Comparison of ENCODE assay signal across 10 mouse cellular contexts in genomic region chr10:99269704-99270103, GRCm38 (mm10). TPM values are rescaled to one million over a fixed set of nuclear protein-coding genes. Genes with fewer than 3 reads are reported as not detected.
DNase-seq lines count a peak whose midpoint lies in the region; ATAC-seq and TF ChIP-seq lines count a peak whose summit lies in the region.
"Had no signal": no experiment of that assay in that cellular context is flagged by ENCODE, and none has a peak within 500 bp of the region (broad histone marks: within the 10 kb centered on the region; RNA-seq: fewer than 3 reads in every experiment).

No protein-coding gene starts in this region.

- TF ChIP-seq POLR2A in heart, adult 2 months (IDR thresholded peaks at IDR 0.05; ENCODE audit: insufficient read depth, low read depth, low read length): no peak

- intact Hi-C loops in heart, adult 2 months (cut with DNase I): loop anchor here (2.0 to 10.0 kb wide), 4 partner anchors 139 to 885 kb away; no protein-coding TSS in a partner anchor
- intact Hi-C loops in left cerebral cortex, postnatal 10 days (cut with DNase I): no loop called here

- no peak overlapping the region for H3K9ac ChIP-seq in heart, adult 2 months (ENCODE audit: low read depth, low read length)
- H3K9ac ChIP-seq in lung, embryonic 15.5 days: no peak overlapping the region
- no peak overlapping the region for H3K9ac ChIP-seq in forebrain, embryonic 15.5 days (replicated peaks)
- H3K9ac ChIP-seq in neural tube, embryonic 12.5 days: no peak overlapping the region
- H3K9ac ChIP-seq: lung, embryonic 14.5 days had no signal

- 0 out of 2 replicates have a peak, but pooled peaks cover 1% of the 10 kb centered on the region for H3K79me2 ChIP-seq in heart, adult 2 months (replicated peaks; ENCODE audit: control insufficient read depth, insufficient read depth, low read length)

- peaks cover 16% of the 10 kb centered on the region for H3K36me3 ChIP-seq in heart, adult 2 months (ENCODE audit: control insufficient read depth, insufficient read depth, low read length)
- H3K36me3 ChIP-seq in lung, embryonic 15.5 days: no peaks in the 10 kb centered on the region; the same call in 1 of the 2 replicates
- no peaks in the 10 kb centered on the region for H3K36me3 ChIP-seq in forebrain, embryonic 15.5 days
- no peaks in the 10 kb centered on the region for H3K36me3 ChIP-seq in neural tube, embryonic 12.5 days

- H3K27ac ChIP-seq in heart, adult 2 months: peak overlapping the region; percentile 50
- H3K27ac ChIP-seq in lung, embryonic 15.5 days: peak overlapping the region; percentile 80
- H3K27ac ChIP-seq in forebrain, embryonic 15.5 days (replicated peaks): peak overlapping the region; percentile 59; the same call in 1 of the 2 replicates
- H3K27ac ChIP-seq in neural tube, embryonic 12.5 days: no peak overlapping the region; the same call in 1 of the 2 replicates

- TF ChIP-seq CTCF in heart, adult 2 months (IDR thresholded peaks at IDR 0.05): no peak

- no peaks in the 10 kb centered on the region for H3K9me3 ChIP-seq in lung, embryonic 15.5 days
- no peaks in the 10 kb centered on the region for H3K9me3 ChIP-seq in forebrain, embryonic 15.5 days
- no peaks in the 10 kb centered on the region for H3K9me3 ChIP-seq in neural tube, embryonic 12.5 days

- no peak for TF ChIP-seq EP300 in heart, adult 2 months (IDR thresholded peaks at IDR 0.05; ENCODE audit: insufficient read depth, low read depth, low read length)

- H3K4me2 ChIP-seq in lung, embryonic 15.5 days: no peak overlapping the region
- H3K4me2 ChIP-seq in forebrain, embryonic 15.5 days (replicated peaks): no peak overlapping the region
- H3K4me2 ChIP-seq in neural tube, embryonic 12.5 days (replicated peaks): peak overlapping the region; percentile 42; the same call in 1 of the 2 replicates

- ATAC-seq in lung, embryonic 15.5 days (ENCODE audit: borderline replicate concordance, extremely low read depth, low FRiP score, low TSS enrichment): no peak
- ATAC-seq in forebrain, embryonic 15.5 days (replicated peaks): no peak
- ATAC-seq in neural tube, embryonic 12.5 days (ENCODE audit: low FRiP score, low read depth): no peak

- DNase-seq in heart, adult 2 months: no peak
- no peak for DNase-seq in heart, adult 8-10 months (ENCODE audit: low spot score)
- DNase-seq in lung, postnatal 10 days: no peak
- no peak for DNase-seq in gastrocnemius, postnatal 4 days (ENCODE audit: low spot score in 2 of 2)
- no peak for DNase-seq in left cerebral cortex, postnatal 10 days (ENCODE audit: extremely low spot score in 1 of 2, low spot score in 2 of 2)
- DNase-seq: thymus, postnatal 14 days had no signal

- H3K4me1 ChIP-seq in heart, adult 2 months (ENCODE audit: control insufficient read depth, insufficient read depth, low read length): peaks cover 16% of the 10 kb centered on the region
- H3K4me1 ChIP-seq in lung, embryonic 15.5 days: peaks cover 54% of the 10 kb centered on the region
- peaks cover 35% of the 10 kb centered on the region for H3K4me1 ChIP-seq in forebrain, embryonic 15.5 days
- peaks cover 37% of the 10 kb centered on the region for H3K4me1 ChIP-seq in neural tube, embryonic 12.5 days

- no peaks in the 10 kb centered on the region for H3K27me3 ChIP-seq in heart, adult 2 months (ENCODE audit: control insufficient read depth, insufficient read depth, low read length)
- no peaks in the 10 kb centered on the region for H3K27me3 ChIP-seq in lung, embryonic 15.5 days
- peaks cover 7% of the 10 kb centered on the region; the same call in 1 of the 2 replicates for H3K27me3 ChIP-seq in forebrain, embryonic 15.5 days
- H3K27me3 ChIP-seq in neural tube, embryonic 12.5 days (replicated peaks): no peaks in the 10 kb centered on the region

- H3K4me3 ChIP-seq in heart, adult 2 months: no peak overlapping the region
- no peak overlapping the region for H3K4me3 ChIP-seq in lung, embryonic 15.5 days
- H3K4me3 ChIP-seq in forebrain, embryonic 15.5 days: no peak overlapping the region
- H3K4me3 ChIP-seq in neural tube, embryonic 12.5 days: no peak overlapping the region

- 56% methylated on average over 6 of the region's 6 CpGs for WGBS in heart, adult 2 months
- WGBS in lung, embryonic 15.5 days: 63% methylated on average over 6 of the region's 6 CpGs
- 43% methylated on average over 6 of the region's 6 CpGs for WGBS in forebrain, embryonic 15.5 days
- WGBS in neural tube, embryonic 12.5 days: 35% methylated on average over 6 of the region's 6 CpGs

RNA-seq across cellular contexts. Expression of gene Dusp6, which starts 6.7 kb away (rescaled TPM):
- total RNA-seq in heart, adult 2 months (2021): 10 to 100 TPM; 15.8 to 21.4 TPM
- 24.8 and 25.6 TPM in 2 replicates for polyA plus RNA-seq in heart, adult 2 months (2012; rRNA removed)
- 10 to 100 TPM; 12.9 to 18.7 (median 15.2) TPM for total RNA-seq in heart, adult 8-10 months (2022)
- 72.1 and 73.6 TPM in 2 replicates for polyA plus RNA-seq in lung, embryonic 15.5 days (2015; fragmentation: Nextera tagmentation; extraction: Ambion mirVana)
- polyA plus RNA-seq in forebrain, embryonic 15.5 days (2015; fragmentation: Nextera tagmentation; extraction: Ambion mirVana): 33.3 and 36.4 TPM in 2 replicates
- polyA plus RNA-seq in neural tube, embryonic 12.5 days (2016; fragmentation: Nextera tagmentation; extraction: Ambion mirVana): 38.7 and 40.6 TPM in 2 replicates
- 10 to 100 TPM; 58.5 to 63.1 TPM for total RNA-seq in gastrocnemius, postnatal 4 days (2021)
- 10 to 100 TPM; 68.8 to 72.4 TPM for total RNA-seq in left cerebral cortex, postnatal 10 days (2021)
